Mouse (Mus musculus) forebrain, embryonic 10.5 days (tissue): ENCODE data around the gene Pde4c. TPM values are rescaled to one million over a fixed set of nuclear protein-coding genes. Genes with fewer than 3 reads are reported as not detected.

ENCODE experiments used
- DNase-seq: peaks from one replicate; pipeline ENCODE4 v3.0.0-alpha.2; 2017; ENCODE audit warnings: low spot score; ENCODE audit errors: extremely low spot score
- H3K27ac ChIP-seq: fragments of 300-500 bp; sonication (generic); 2 replicates; pipeline ENCODE4 v1.5.1; 2016; ENCODE audit warnings: mild to moderate bottlenecking
- H3K27me3 ChIP-seq: fragments of 300-500 bp; sonication (generic); 2 replicates; pipeline ENCODE4 v1.6.1; 2016; ENCODE audit warnings: mild to moderate bottlenecking; ENCODE audit not compliant: poor library complexity, severe bottlenecking
- H3K36me3 ChIP-seq: fragments of 300-500 bp; sonication (generic); replicated peaks from 2 replicates; pipeline ENCODE4 v1.6.1; 2016; ENCODE audit warnings: mild to moderate bottlenecking, moderate library complexity
- H3K4me1 ChIP-seq: fragments of 300-500 bp; sonication (generic); 2 replicates; pipeline ENCODE4 v1.6.1; 2016
- H3K4me3 ChIP-seq: fragments of 300-500 bp; sonication (generic); 2 replicates; pipeline ENCODE4 v1.5.1; 2016; ENCODE audit warnings: mild to moderate bottlenecking, moderate library complexity
- H3K9me3 ChIP-seq: fragments of 300-500 bp; sonication (generic); 2 replicates; pipeline ENCODE4 v1.6.1; 2016; ENCODE audit warnings: mild to moderate bottlenecking, moderate library complexity
- WGBS: fragments of 180-500 bp; shearing (Covaris S2); methylation state at CpG from one replicate; pipeline ENCODE4 v1.1.7; 2016; 5-methylcytosine and 5-hydroxymethylcytosine counted together
- microRNA-seq: library from miRNA; unstranded; fragments of <30 nt; microRNA quantifications from one replicate; pipeline ENCODE4, GENCODE M21; 2017
- polyA plus RNA-seq: library from polyadenylated mRNA; unstranded; fragments of >200 nt; fragmentation: Nextera tagmentation; extraction: Ambion mirVana; gene quantifications from 2 replicates; pipeline ENCODE4 v1.2.1, GENCODE M21; 2016

The Pde4c gene
- polyA plus RNA-seq, 1 experiment from 2014 or later, result 0.68 TPM

GRCm38 (mm10) chr8:70797081-70798070 lies 73.9 kb downstream of the Pde4c start:
- peak overlapping the region; percentile 88 for H3K27ac ChIP-seq
- peaks cover 70% of the 10 kb centered on the region for H3K4me1 ChIP-seq
- WGBS, result under 1% methylated on average over 56 of the region's 57 CpGs
- no peaks in the 10 kb centered on the region for H3K36me3 ChIP-seq
- peak; percentile 93 for DNase-seq
- H3K4me3 ChIP-seq, result peak overlapping the region; percentile 70
- H3K27me3 ChIP-seq, result peaks cover 83% of the 10 kb centered on the region
- H3K9me3 ChIP-seq, result no peaks in the 10 kb centered on the region

- H3K4me1 ChIP-seq, result peaks cover 66% of the 10 kb centered on the region
- H3K27ac ChIP-seq, result peak overlapping the region; percentile 88
- peaks cover 89% of the 10 kb centered on the region for H3K27me3 ChIP-seq
- H3K36me3 ChIP-seq, result no peaks in the 10 kb centered on the region
- no peak for DNase-seq
- no peaks in the 10 kb centered on the region for H3K9me3 ChIP-seq
- 17% methylated on average over 15 of the region's 15 CpGs for WGBS
- H3K4me3 ChIP-seq, result peak overlapping the region; percentile 70
Observed at GRCm38 (mm10) chr8:70798281-70798680, 74.8 kb downstream of the Pde4c start.

- H3K27me3 ChIP-seq, result peaks cover 91% of the 10 kb centered on the region
- H3K36me3 ChIP-seq, result no peaks in the 10 kb centered on the region
- H3K4me1 ChIP-seq, result peaks cover 67% of the 10 kb centered on the region
- no peak overlapping the region for H3K4me3 ChIP-seq
- no peak overlapping the region for H3K27ac ChIP-seq
- 57% methylated on average over 10 of the region's 10 CpGs for WGBS
- DNase-seq, result no peak
- H3K9me3 ChIP-seq, result no peaks in the 10 kb centered on the region
Observed at GRCm38 (mm10) chr8:70800648-70801047, 77.1 kb downstream of the Pde4c start.

Small RNA genes lying within 50 kb of the gene (microRNA-seq; reads per million reads assigned to microRNA genes)
- not detected for gene Mir7240

Other genes with a start within 250 kb of the Pde4c start
- 19.9 and 20.2 TPM in 2 replicates for gene Klhl26, start 246.8 kb upstream of the Pde4c start, polyA plus RNA-seq
- 16.7 and 19.5 TPM in 2 replicates for gene Tmem59l, start 236.4 kb upstream of the Pde4c start, polyA plus RNA-seq
- 34.1 and 48.4 TPM in 2 replicates for gene Crlf1, start 230.6 kb upstream of the Pde4c start, polyA plus RNA-seq
- gene Rex1bd, start 217.0 kb upstream of the Pde4c start, polyA plus RNA-seq, result 126 and 136 TPM in 2 replicates
- 879 and 899 TPM in 2 replicates for gene Uba52, start 212.9 kb upstream of the Pde4c start, polyA plus RNA-seq
- 295 and 303 TPM in 2 replicates for gene Fkbp8, start 196.0 kb upstream of the Pde4c start, polyA plus RNA-seq
- 52.6 and 57.2 TPM in 2 replicates for gene Kxd1, start 195.8 kb upstream of the Pde4c start, polyA plus RNA-seq
- 20.8 and 22.7 TPM in 2 replicates for gene Ell, start 184.3 kb upstream of the Pde4c start, polyA plus RNA-seq
- 166 and 170 TPM in 2 replicates for gene Isyna1, start 129.3 kb upstream of the Pde4c start, polyA plus RNA-seq
- gene Ssbp4, start 114.8 kb upstream of the Pde4c start, polyA plus RNA-seq, result 74.4 and 84.1 TPM in 2 replicates
- 0.49 and 0.87 TPM in 2 replicates for gene Lrrc25, start 107.6 kb upstream of the Pde4c start, polyA plus RNA-seq
- not detected in 2 replicates for gene Gdf15, start 91.3 kb upstream of the Pde4c start, polyA plus RNA-seq
- 40.5 and 49.3 TPM in 2 replicates for gene Pgpep1, start 63.3 kb upstream of the Pde4c start, polyA plus RNA-seq
- gene Lsm4, start 50.5 kb upstream of the Pde4c start, polyA plus RNA-seq, result 336 and 339 TPM in 2 replicates
- gene Jund, start 24.8 kb upstream of the Pde4c start, polyA plus RNA-seq, result 49.6 and 50.9 TPM in 2 replicates
- gene Iqcn, start 20.3 kb upstream of the Pde4c start, polyA plus RNA-seq, result 0.02 TPM in 1 of 2 replicates, not detected in the other
- not detected in 2 replicates for gene Gm3336, start 5.2 kb upstream of the Pde4c start, polyA plus RNA-seq
- gene Rab3a, start 31.0 kb downstream of the Pde4c start, polyA plus RNA-seq, result 10.5 and 12.2 TPM in 2 replicates
- gene Mpv17l2, start 37.2 kb downstream of the Pde4c start, polyA plus RNA-seq, result 30.8 and 34.3 TPM in 2 replicates
- 67.1 and 69.2 TPM in 2 replicates for gene Pik3r2, start 53.0 kb downstream of the Pde4c start, polyA plus RNA-seq
- 12.0 and 14.9 TPM in 2 replicates for gene Mast3, start 81.3 kb downstream of the Pde4c start, polyA plus RNA-seq
- 0.12 TPM in 1 of 2 replicates, not detected in the other for gene Il12rb1, start 84.7 kb downstream of the Pde4c start, polyA plus RNA-seq
- gene Arrdc2, start 116.0 kb downstream of the Pde4c start, polyA plus RNA-seq, result 4.8 and 5.7 TPM in 2 replicates
- gene Kcnn1, start 139.5 kb downstream of the Pde4c start, polyA plus RNA-seq, result 4.7 and 5.9 TPM in 2 replicates
- 184 and 186 TPM in 2 replicates for gene Ccdc124, start 150.2 kb downstream of the Pde4c start, polyA plus RNA-seq
- gene Slc5a5, start 169.0 kb downstream of the Pde4c start, polyA plus RNA-seq, result 0.36 and 0.38 TPM in 2 replicates
- gene Rpl18a, start 173.7 kb downstream of the Pde4c start, polyA plus RNA-seq, result 3,478 and 3,689 TPM in 2 replicates
- gene Map1s, start 182.2 kb downstream of the Pde4c start, polyA plus RNA-seq, result 69.1 and 69.3 TPM in 2 replicates